Mouse (Mus musculus) liver, postnatal 0 days (tissue): ENCODE measurements around the gene Olfr31.

ENCODE experiments used
- CTCF ChIP-seq: sonication (generic); IDR thresholded peaks from 2 replicates; pipeline ENCODE4 v1.5.1; 2016; ENCODE audit warnings: antibody characterized with exemption, low read depth
- EP300 ChIP-seq: IDR thresholded peaks from 2 replicates; pipeline ENCODE4 v1.6.1; 2016; ENCODE audit warnings: antibody characterized with exemption, low read depth, mild to moderate bottlenecking

DNA sequence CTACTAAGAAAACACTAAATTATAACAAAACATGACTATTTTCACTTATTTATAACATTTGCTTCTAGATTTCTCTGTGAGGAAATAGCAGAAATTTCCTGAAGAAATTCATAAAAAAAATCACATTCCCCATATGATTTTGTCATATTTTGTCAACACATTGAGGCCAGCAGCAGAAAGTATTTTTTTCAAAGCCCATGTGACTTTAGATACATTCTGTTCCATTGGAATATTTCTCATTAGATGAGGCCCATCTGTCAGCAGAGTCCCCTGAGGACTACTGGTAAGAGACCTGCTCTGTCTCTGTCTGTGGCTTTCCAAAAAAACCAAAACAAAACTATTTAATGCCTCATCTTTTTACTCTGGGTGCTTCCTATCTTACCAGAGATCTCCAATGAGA, at the start of gene Olfr31:
- TF ChIP-seq CTCF (no peak), EP300 (no peak)
